Mouse (Mus musculus): ENCODE measurements around the gene Rimkla. TPM values are rescaled to one million over a fixed set of nuclear protein-coding genes. Genes with fewer than 3 reads are reported as not detected.

Rimkla gene
- polyA plus RNA-seq, 1 experiment: not detected

- no peaks in the 10 kb centered on the region for H3K9me3 ChIP-seq (ENCODE audit: control insufficient read depth, low read length)
- H3K27me3 ChIP-seq (ENCODE audit: control insufficient read depth): peaks cover 5% of the 10 kb centered on the region; the same call in 1 of the 2 replicates
- TF ChIP-seq GATA1 (IDR thresholded peaks at IDR 0.05; ENCODE audit: low read length): no peak
- no peak for TF ChIP-seq TAL1 (IDR thresholded peaks at IDR 0.05; ENCODE audit: low read length)
- H3K4me3 ChIP-seq (replicated peaks): no peak overlapping the region
- H3K4me1 ChIP-seq (ENCODE audit: control insufficient read depth): peaks cover 15% of the 10 kb centered on the region
- H3K36me3 ChIP-seq (ENCODE audit: control insufficient read depth): no peaks in the 10 kb centered on the region
Measured at GRCm38 (mm10) chr4:119442539-119442938, 49.9 kb downstream of the Rimkla start.

- H3K4me3 ChIP-seq (replicated peaks): no peak overlapping the region
- no peaks in the 10 kb centered on the region for H3K36me3 ChIP-seq (ENCODE audit: control insufficient read depth)
- H3K27me3 ChIP-seq (ENCODE audit: control insufficient read depth): peaks cover 8% of the 10 kb centered on the region
- H3K9me3 ChIP-seq (ENCODE audit: control insufficient read depth, low read length): no peaks in the 10 kb centered on the region
- no peak for TF ChIP-seq GATA1 (IDR thresholded peaks at IDR 0.05; ENCODE audit: low read length)
- no peak for TF ChIP-seq TAL1 (IDR thresholded peaks at IDR 0.05; ENCODE audit: low read length)
- peaks cover 15% of the 10 kb centered on the region for H3K4me1 ChIP-seq (ENCODE audit: control insufficient read depth)
Measured at GRCm38 (mm10) chr4:119441836-119442235, 50.6 kb downstream of the Rimkla start.

GRCm38 (mm10) chr4:119437936-119438335, 54.5 kb downstream of the Rimkla start:
- Histone ChIP-seq H3K36me3 (ENCODE audit: control insufficient read depth) (no peaks in the 10 kb centered on the region), H3K9me3 (ENCODE audit: control insufficient read depth, low read length) (no peaks in the 10 kb centered on the region; the same call in 1 of the 2 replicates), H3K4me1 (ENCODE audit: control insufficient read depth) (peaks cover 13% of the 10 kb centered on the region), H3K4me3 (replicated peaks) (no peak overlapping the region), H3K27me3 (ENCODE audit: control insufficient read depth) (peaks cover 11% of the 10 kb centered on the region)
- TF ChIP-seq GATA1 (IDR thresholded peaks at IDR 0.05; ENCODE audit: low read length): no peak
- no peak for TF ChIP-seq TAL1 (IDR thresholded peaks at IDR 0.05; ENCODE audit: low read length)

GRCm38 (mm10) chr4:119430678-119431077, 61.8 kb downstream of the Rimkla start:
- Histone ChIP-seq H3K4me3 (replicated peaks) (peak overlapping the region; percentile 0), H3K9me3 (ENCODE audit: control insufficient read depth, low read length) (no peaks in the 10 kb centered on the region), H3K4me1 (ENCODE audit: control insufficient read depth) (peaks cover 24% of the 10 kb centered on the region), H3K27me3 (ENCODE audit: control insufficient read depth) (peaks cover 13% of the 10 kb centered on the region), H3K36me3 (ENCODE audit: control insufficient read depth) (no peaks in the 10 kb centered on the region)
- no peak for TF ChIP-seq GATA1 (IDR thresholded peaks at IDR 0.05; ENCODE audit: low read length)
- no peak for TF ChIP-seq TAL1 (IDR thresholded peaks at IDR 0.05; ENCODE audit: low read length)

DNA sequence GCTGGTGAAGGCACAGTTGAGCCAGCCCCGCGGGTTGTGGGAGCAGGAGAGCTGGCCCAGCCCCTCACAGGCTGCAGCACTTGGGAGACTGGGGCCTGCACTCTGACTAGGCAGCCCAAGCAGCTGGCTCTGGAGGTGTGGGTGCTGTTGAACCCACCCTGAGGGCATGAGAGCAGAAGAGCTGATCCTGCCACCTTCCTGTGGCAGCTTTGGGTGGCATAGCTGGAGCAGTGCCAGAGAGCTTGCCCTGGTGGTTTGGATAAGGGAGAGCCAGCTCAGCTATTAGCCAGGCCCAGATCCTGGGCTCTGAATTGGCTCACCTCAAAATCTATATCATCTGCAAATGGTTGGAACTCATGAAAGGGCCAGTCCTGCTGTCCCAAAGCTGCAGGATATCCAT, 64.7 kb downstream of the Rimkla start:
- Histone ChIP-seq H3K27me3 (ENCODE audit: control insufficient read depth) (peaks cover 8% of the 10 kb centered on the region), H3K36me3 (ENCODE audit: control insufficient read depth) (no peaks in the 10 kb centered on the region), H3K4me3 (replicated peaks) (no peak overlapping the region), H3K9me3 (ENCODE audit: control insufficient read depth, low read length) (no peaks in the 10 kb centered on the region), H3K4me1 (ENCODE audit: control insufficient read depth) (peaks cover 54% of the 10 kb centered on the region)
- TF ChIP-seq TAL1 (IDR thresholded peaks at IDR 0.05; ENCODE audit: low read length): no peak

DNA sequence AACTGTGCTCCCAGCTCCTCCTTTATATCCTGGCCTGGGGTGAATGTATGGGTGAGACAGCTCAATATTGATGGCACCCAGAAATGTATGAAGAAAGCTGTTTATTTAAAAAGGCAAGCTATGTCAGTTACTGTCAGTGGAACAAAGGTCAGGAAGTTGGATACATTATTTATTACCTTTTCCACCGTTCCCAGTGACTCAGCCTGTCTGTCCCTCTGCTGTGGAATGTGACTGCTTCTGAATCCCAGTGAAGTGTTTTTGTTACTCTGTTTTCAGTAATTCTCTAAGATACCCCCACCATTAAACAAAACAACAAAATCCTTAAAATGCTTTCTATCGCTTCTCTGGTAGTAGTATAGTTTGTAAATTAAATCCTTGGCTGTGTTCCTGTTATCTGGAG, 66.8 kb downstream of the Rimkla start:
- Histone ChIP-seq H3K27me3 (ENCODE audit: control insufficient read depth) (no peaks in the 10 kb centered on the region; the same call in 1 of the 2 replicates), H3K9me3 (ENCODE audit: control insufficient read depth, low read length) (no peaks in the 10 kb centered on the region), H3K36me3 (ENCODE audit: control insufficient read depth) (no peaks in the 10 kb centered on the region), H3K4me3 (replicated peaks) (no peak overlapping the region), H3K4me1 (ENCODE audit: control insufficient read depth) (peaks cover 67% of the 10 kb centered on the region)
- TF ChIP-seq TAL1 (IDR thresholded peaks at IDR 0.05; ENCODE audit: low read length) (no peak), GATA1 (IDR thresholded peaks at IDR 0.05; ENCODE audit: low read length) (no peak)

DNA sequence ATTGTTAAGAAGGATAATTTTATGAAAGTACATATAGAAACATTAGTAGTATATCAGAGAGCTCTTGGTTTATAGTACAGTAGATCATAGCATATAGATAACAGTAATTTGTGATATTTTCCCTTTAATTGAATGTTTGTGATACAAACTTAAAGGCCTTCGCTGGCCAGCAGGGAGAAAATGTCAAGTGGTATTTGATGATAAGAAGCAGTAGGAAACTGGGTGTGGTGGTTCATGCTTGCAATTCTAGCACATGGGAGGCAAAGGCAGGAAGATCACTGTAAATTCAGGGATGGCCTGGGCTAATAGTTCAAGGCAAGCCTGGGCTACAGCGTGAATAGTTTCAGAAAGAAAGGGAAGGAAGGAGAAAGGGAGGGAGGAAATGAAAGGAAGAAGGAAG, 67.4 kb downstream of the Rimkla start:
- H3K4me3 ChIP-seq (replicated peaks): no peak overlapping the region
- H3K36me3 ChIP-seq (ENCODE audit: control insufficient read depth): no peaks in the 10 kb centered on the region
- H3K27me3 ChIP-seq (ENCODE audit: control insufficient read depth): no peaks in the 10 kb centered on the region; the same call in 1 of the 2 replicates
- no peak for TF ChIP-seq GATA1 (IDR thresholded peaks at IDR 0.05; ENCODE audit: low read length)
- peaks cover 63% of the 10 kb centered on the region for H3K4me1 ChIP-seq (ENCODE audit: control insufficient read depth)
- H3K9me3 ChIP-seq (ENCODE audit: control insufficient read depth, low read length): no peaks in the 10 kb centered on the region

DNA sequence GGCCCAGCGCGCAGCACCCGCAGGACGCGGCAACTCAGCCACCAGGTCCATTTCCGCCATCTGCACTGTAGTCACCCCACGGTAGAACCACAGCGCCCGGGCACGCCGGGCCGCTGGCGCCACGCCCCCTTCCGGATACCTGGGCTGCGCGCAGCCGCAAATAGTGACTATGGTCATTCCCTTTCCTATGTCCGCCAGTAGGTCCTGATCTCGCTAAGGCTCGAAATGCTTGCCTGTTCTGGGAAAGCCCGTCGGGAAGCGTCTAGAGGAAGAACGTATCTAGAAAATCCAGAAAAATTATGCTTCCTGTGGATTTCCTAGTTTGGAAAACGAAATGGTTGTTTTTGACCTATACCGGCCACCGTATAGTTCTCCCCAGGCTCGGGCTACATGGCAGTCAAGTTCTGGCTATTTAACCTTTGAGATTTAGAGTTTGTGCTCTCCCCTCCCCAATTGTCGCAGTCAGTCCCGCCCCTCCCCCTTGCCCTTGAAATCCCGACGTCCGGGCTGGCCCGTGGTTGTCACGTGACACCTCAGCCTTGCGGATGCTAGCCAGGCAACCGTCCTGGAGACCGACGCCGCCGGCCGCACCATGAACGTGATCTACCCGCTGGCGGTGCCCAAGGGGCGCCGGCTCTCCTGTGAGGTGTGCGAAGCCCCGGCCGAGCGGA, 70.0 kb downstream of the Rimkla start, which contains the start of the genes Ppcs and Zmynd12:
TSS of gene Ppcs (minus strand) at position 127 of the 671 bp plus-strand sequence.
TSS of gene Zmynd12 (plus strand) at position 521 of the 671 bp plus-strand sequence.
- Histone ChIP-seq H3K4me1 (ENCODE audit: control insufficient read depth) (peaks cover 69% of the 10 kb centered on the region), H3K36me3 (ENCODE audit: control insufficient read depth) (no peaks in the 10 kb centered on the region), H3K9me3 (ENCODE audit: control insufficient read depth, low read length) (no peaks in the 10 kb centered on the region), H3K27me3 (ENCODE audit: control insufficient read depth) (no peaks in the 10 kb centered on the region), H3K4me3 (replicated peaks) (peak within 1 kb of the TSS; percentile 68)
- TF ChIP-seq TAL1 (IDR thresholded peaks at IDR 0.05; ENCODE audit: low read length) (no peak), GATA1 (IDR thresholded peaks at IDR 0.05; ENCODE audit: low read length) (no peak)

DNA sequence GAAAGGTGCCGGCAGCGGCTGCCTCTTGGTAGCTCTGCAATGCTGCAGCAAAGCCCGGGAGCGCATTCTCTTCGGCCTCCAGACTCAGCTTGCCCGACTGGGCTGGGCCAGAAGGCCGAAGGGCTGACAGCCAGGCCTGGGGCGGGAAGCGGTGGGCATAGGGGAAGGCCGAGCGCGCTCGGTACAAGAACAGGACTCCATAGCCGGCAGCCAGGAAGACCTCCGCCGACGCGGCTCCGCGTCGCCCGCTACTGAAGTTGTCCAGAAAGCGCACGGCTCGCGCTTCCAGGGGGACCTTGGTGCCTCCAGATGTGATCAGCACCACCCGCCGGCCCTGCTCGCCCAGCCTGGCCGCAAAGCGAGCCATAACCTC, 70.5 kb downstream of the Rimkla start:
- Histone ChIP-seq H3K4me3 (replicated peaks) (peak overlapping the region; percentile 68), H3K4me1 (ENCODE audit: control insufficient read depth) (peaks cover 73% of the 10 kb centered on the region), H3K9me3 (ENCODE audit: control insufficient read depth, low read length) (no peaks in the 10 kb centered on the region), H3K36me3 (ENCODE audit: control insufficient read depth) (no peaks in the 10 kb centered on the region), H3K27me3 (ENCODE audit: control insufficient read depth) (peaks cover under 1% of the 10 kb centered on the region; the same call in 1 of the 2 replicates)
- TF ChIP-seq TAL1 (IDR thresholded peaks at IDR 0.05; ENCODE audit: low read length) (no peak), GATA1 (IDR thresholded peaks at IDR 0.05; ENCODE audit: low read length) (no peak)

Data from erythroblast, embryonic 14.5 days (primary cell).